Mouse (Mus musculus) heart, embryonic 12.5 days (tissue): Measurements from ENCODE around the gene Tspan9. TPM values are rescaled to one million over a fixed set of nuclear protein-coding genes. Genes with fewer than 3 reads are reported as not detected.

Experiments
- ATAC-seq: fragments of 200-750 bp; cut with Nextera tagmentation; 2 replicates; pipeline ENCODE4 v1.8.0; 2017; ENCODE audit warnings: moderate TSS enrichment, moderate library complexity; ENCODE audit not compliant: insufficient number of reproducible peaks, low FRiP score
- H3K27ac ChIP-seq: fragments of 300-500 bp; sonication (generic); 2 replicates; pipeline ENCODE4 v1.5.1; 2016; ENCODE audit warnings: mild to moderate bottlenecking, moderate library complexity; ENCODE audit not compliant: poor library complexity, severe bottlenecking
- H3K27me3 ChIP-seq: fragments of 300-500 bp; sonication (generic); replicated peaks from 2 replicates; pipeline ENCODE4 v1.6.1; 2016; ENCODE audit warnings: mild to moderate bottlenecking, moderate library complexity
- H3K36me3 ChIP-seq: fragments of 300-500 bp; sonication (generic); 2 replicates; pipeline ENCODE4 v1.6.1; 2016; ENCODE audit warnings: mild to moderate bottlenecking, moderate library complexity
- H3K4me1 ChIP-seq: fragments of 300-500 bp; sonication (generic); replicated peaks from 2 replicates; pipeline ENCODE4 v1.6.1; 2016; ENCODE audit warnings: mild to moderate bottlenecking
- H3K4me2 ChIP-seq: fragments of 300-500 bp; sonication (generic); 2 replicates; pipeline ENCODE4 v1.6.1; 2016; ENCODE audit warnings: mild to moderate bottlenecking, moderate library complexity
- H3K4me3 ChIP-seq: fragments of 300-500 bp; sonication (generic); 2 replicates; pipeline ENCODE4 v1.5.1; 2016; ENCODE audit warnings: mild to moderate bottlenecking
- H3K9ac ChIP-seq: fragments of 300-500 bp; sonication (generic); 2 replicates; pipeline ENCODE4 v1.6.1; 2016; ENCODE audit warnings: mild to moderate bottlenecking, moderate library complexity
- H3K9me3 ChIP-seq: fragments of 300-500 bp; sonication (generic); replicated peaks from 2 replicates; pipeline ENCODE4 v1.6.1; 2016; ENCODE audit warnings: mild to moderate bottlenecking, moderate library complexity
- WGBS: fragments of 180-500 bp; shearing (Covaris S2); methylation state at CpG from one replicate; pipeline ENCODE4 v1.1.7; 2016; 5-methylcytosine and 5-hydroxymethylcytosine counted together
- polyA plus RNA-seq: library from polyadenylated mRNA; unstranded; fragments of >200 nt; fragmentation: Nextera tagmentation; extraction: Ambion mirVana; gene quantifications from 2 replicates; pipeline ENCODE4 v1.2.1, GENCODE M21; 2016

The Tspan9 gene
- polyA plus RNA-seq, 1 experiment from 2014 or later = 172 TPM

DNA sequence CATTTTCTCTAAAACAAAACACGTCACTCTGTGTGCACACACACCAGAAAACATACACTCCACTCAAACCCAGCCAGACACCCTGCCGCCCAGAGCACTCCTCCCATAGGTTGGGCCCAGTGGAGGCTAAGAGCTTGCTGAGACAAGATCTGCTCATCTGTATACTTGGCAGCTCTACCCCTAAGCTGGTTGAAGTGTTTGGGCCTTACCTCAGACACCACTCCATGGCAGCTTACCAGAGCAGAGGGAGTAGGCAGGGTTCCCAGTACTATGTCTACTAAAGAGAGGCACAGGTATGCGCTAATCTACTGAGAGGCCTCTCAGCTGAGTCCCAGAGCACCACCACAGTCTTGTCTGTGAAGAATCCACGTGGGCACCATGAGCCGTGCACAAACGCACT is 10.8 kb downstream of the Tspan9 start:
- H3K4me1 ChIP-seq = peaks cover 71% of the 10 kb centered on the region
- H3K27me3 ChIP-seq = no peaks in the 10 kb centered on the region
- WGBS = 80% methylated on average over 6 of the region's 6 CpGs
- ATAC-seq = no peak
- peaks cover 11% of the 10 kb centered on the region; the same call in 1 of the 2 replicates for H3K36me3 ChIP-seq
- H3K4me3 ChIP-seq = no peak overlapping the region
- H3K9me3 ChIP-seq = no peaks in the 10 kb centered on the region
- H3K4me2 ChIP-seq = no peak overlapping the region
- H3K9ac ChIP-seq = no peak overlapping the region
- peak overlapping the region; percentile 39; the same call in 1 of the 2 replicates for H3K27ac ChIP-seq

DNA sequence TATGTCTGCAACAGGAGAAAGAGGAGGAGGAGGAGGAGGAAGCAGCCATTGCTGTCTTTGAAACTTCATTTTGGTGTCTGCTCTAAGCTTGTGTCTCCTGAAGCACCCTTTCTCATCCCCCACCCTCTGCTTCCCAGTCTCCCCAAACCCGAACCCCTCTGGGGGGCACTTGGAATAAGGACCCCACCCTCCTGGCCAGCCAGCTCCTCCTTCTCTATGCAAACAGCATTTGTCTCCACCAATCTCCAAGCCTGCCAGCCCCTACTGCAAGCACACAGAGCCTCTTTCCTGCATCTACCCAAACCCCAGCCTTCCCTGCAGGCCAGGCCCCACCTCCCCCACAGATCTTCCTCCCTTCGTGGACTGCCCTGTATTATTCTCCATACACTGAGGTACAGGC is 12.0 kb downstream of the Tspan9 start:
- H3K27me3 ChIP-seq = no peaks in the 10 kb centered on the region
- peaks cover 16% of the 10 kb centered on the region for H3K36me3 ChIP-seq
- no peak overlapping the region for H3K4me2 ChIP-seq
- no peaks in the 10 kb centered on the region for H3K9me3 ChIP-seq
- H3K9ac ChIP-seq = no peak overlapping the region
- no peak overlapping the region for H3K27ac ChIP-seq
- peaks cover 75% of the 10 kb centered on the region for H3K4me1 ChIP-seq
- no peak overlapping the region for H3K4me3 ChIP-seq
- ATAC-seq = no peak
- WGBS = 50% methylated on average over 2 of the region's 2 CpGs

DNA sequence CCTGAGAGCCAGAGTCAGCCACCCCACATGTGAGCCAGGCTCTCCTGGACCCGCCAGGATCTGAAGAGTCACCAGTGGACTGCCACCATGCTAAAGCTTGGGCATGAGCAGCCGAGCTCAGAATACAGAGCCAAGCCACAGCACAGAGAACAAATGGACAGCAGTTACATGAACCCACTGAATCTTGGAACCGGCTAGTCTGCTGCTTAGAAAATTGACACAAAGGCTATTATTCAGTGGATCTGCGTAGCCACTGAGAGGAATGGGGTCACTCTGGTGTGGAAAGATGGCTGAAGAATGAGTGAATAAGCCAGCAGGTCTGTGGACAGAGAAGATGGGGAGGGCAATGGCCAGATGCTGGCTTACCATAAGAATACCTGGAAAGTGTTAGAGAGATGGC is 12.7 kb downstream of the Tspan9 start:
- peaks cover 70% of the 10 kb centered on the region for H3K4me1 ChIP-seq
- H3K27me3 ChIP-seq = no peaks in the 10 kb centered on the region
- WGBS = 88% methylated on average over 4 of the region's 4 CpGs
- peaks cover 19% of the 10 kb centered on the region for H3K36me3 ChIP-seq
- H3K4me2 ChIP-seq = no peak overlapping the region
- H3K4me3 ChIP-seq = no peak overlapping the region
- no peak overlapping the region for H3K27ac ChIP-seq
- no peak for ATAC-seq
- no peak overlapping the region for H3K9ac ChIP-seq
- H3K9me3 ChIP-seq = no peaks in the 10 kb centered on the region

DNA sequence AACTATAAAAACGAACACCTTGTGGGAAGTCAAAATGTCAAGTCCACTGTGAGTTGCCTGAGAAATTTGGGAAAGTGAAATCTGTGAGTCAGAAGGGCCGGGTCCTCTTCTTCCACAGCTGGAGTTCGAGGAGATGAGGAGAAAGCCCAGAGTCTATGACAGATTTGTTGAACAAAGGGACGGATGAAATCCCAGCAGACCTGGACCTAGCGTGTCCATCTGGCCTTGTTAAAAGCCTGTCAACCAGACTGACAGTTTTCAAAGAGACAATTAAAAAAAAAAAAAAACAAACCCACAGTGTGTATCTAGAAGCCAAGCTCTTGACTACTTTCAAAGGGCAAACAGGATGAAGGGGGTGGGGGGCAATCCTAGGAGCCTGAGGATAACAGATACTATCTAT is 14.0 kb downstream of the Tspan9 start:
- H3K4me1 ChIP-seq = peaks cover 72% of the 10 kb centered on the region
- no peak for ATAC-seq
- no peaks in the 10 kb centered on the region for H3K27me3 ChIP-seq
- 45% methylated on average over 5 of the region's 5 CpGs for WGBS
- no peak overlapping the region for H3K9ac ChIP-seq
- no peak overlapping the region for H3K4me2 ChIP-seq
- no peak overlapping the region for H3K4me3 ChIP-seq
- no peaks in the 10 kb centered on the region for H3K9me3 ChIP-seq
- no peak overlapping the region for H3K27ac ChIP-seq
- peaks cover 19% of the 10 kb centered on the region for H3K36me3 ChIP-seq

DNA sequence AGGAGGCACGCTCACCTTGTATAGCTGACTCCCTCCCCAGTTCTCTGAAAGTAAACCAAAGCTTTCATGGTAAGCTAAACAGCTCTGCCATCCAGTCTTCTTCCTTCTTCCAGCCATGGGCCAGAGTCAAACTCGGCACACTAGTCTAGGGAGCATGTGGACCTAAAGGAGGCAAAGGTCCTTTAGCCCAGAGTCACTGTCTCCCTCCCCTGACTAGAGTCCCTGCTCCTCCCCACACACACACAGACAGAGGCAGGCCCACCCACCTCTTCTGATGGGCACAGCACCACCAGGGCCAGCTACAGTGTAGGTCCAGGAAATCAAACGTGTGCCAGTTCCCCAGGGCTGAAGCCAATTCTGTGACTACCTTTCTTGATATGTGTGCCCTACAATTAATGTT is 16.1 kb downstream of the Tspan9 start:
- Histone ChIP-seq H3K27me3 (no peaks in the 10 kb centered on the region), H3K4me3 (no peak overlapping the region), H3K9ac (no peak overlapping the region), H3K4me2 (no peak overlapping the region), H3K36me3 (peaks cover 19% of the 10 kb centered on the region), H3K4me1 (peaks cover 75% of the 10 kb centered on the region), H3K27ac (peak overlapping the region; percentile 44; the same call in 1 of the 2 replicates), H3K9me3 (no peaks in the 10 kb centered on the region)
- no peak for ATAC-seq
- 79% methylated on average over 3 of the region's 3 CpGs for WGBS

DNA sequence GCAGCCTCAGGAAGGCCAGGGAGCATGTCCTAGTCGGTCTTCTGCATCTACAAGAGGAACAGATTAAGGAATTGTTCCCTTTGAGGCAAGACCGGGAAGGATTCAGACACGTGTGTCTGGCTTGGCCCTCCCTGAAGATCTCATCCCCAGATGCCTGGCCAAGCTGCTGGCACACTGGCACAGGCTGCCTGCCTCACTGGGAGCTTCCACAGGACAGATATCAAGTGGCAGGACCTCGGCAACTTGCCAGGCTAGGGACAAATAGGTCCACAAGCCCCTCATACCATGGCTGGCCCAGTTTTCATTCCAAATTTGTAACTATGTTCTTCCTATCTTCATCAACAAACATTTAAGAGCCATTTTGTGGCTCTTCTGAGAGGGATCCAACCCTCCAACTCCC is 16.5 kb downstream of the Tspan9 start:
- Histone ChIP-seq H3K4me1 (peaks cover 78% of the 10 kb centered on the region), H3K4me2 (no peak overlapping the region), H3K36me3 (peaks cover 19% of the 10 kb centered on the region), H3K9me3 (no peaks in the 10 kb centered on the region), H3K9ac (no peak overlapping the region), H3K27me3 (no peaks in the 10 kb centered on the region), H3K4me3 (no peak overlapping the region), H3K27ac (peak overlapping the region; percentile 44)
- WGBS = 66% methylated on average over 4 of the region's 4 CpGs
- ATAC-seq = no peak

DNA sequence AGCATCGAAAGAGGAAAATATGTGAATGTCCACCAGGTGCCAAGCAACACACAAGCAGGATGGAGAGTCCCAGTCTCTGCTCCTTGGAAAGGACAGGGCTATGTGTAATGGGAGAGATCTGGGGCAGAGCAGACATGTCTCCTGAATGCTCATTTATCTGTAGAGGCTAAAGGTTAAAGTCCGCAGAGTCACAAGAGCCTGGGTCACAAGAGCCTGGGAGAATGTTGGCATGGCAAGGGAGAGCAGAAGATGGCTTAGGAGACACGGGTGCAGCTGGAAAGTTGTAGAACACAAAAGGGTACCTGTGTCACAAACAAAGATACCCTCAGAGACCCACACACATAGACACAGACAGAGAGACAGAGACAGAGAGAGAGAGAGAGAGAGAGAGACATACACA is 17.9 kb downstream of the Tspan9 start:
- no peak overlapping the region for H3K4me3 ChIP-seq
- peaks cover 80% of the 10 kb centered on the region for H3K4me1 ChIP-seq
- ATAC-seq = no peak

DNA sequence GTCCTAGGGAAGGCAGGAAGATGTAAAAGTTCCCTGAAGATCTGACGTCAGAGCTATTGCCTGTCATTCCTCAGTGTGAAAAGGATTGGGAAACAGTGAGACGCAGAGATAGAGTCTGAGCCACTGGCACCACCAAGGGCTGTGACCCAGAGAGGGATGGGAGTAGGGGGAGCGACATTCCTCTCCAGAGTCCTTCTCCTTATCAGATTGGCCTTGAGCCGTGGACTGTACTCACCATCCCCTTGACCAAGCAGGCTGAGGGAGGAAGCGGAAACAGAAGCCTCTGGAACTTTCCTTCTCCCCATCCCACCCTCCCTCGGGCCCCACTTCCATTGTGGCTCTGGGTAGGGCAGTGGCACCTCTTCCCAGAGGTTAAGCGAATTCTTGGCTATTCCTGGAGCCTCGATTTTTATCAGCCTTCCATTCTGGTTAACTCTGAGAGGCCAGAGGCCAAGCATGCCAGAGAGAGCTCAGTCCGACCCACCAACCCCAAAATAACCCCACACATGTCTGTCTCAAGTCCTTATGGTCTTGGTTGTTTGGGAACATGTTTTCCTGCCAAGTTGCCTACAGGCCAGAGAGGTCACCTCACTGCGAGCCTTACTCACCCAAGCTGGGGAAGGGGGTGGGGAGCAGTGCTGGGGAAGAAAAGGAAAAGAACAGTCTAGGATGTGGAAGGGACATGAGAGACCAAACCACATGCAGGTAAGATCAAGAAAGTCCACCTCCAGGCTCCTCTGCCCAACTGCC is 19.0 kb downstream of the Tspan9 start:
- Histone ChIP-seq H3K9ac (peak overlapping the region; percentile 4; the same call in 1 of the 2 replicates), H3K27me3 (no peaks in the 10 kb centered on the region), H3K36me3 (peaks cover 23% of the 10 kb centered on the region), H3K9me3 (no peaks in the 10 kb centered on the region), H3K4me2 (peak overlapping the region; percentile 41), H3K27ac (peak overlapping the region; percentile 93), H3K4me1 (peaks cover 84% of the 10 kb centered on the region), H3K4me3 (no peak overlapping the region)
- peak; percentile 85 for ATAC-seq
- WGBS = 6% methylated on average over 10 of the region's 10 CpGs

More for the DNA sequence above, 17.9 kb downstream of the Tspan9 start:
- H3K36me3 ChIP-seq = peaks cover 19% of the 10 kb centered on the region
- H3K9ac ChIP-seq = no peak overlapping the region
- H3K27ac ChIP-seq = peak overlapping the region; percentile 93
- no peak overlapping the region for H3K4me2 ChIP-seq
- no peaks in the 10 kb centered on the region for H3K27me3 ChIP-seq
- WGBS = 63% methylated on average over 3 of the region's 3 CpGs
- no peaks in the 10 kb centered on the region for H3K9me3 ChIP-seq

DNA sequence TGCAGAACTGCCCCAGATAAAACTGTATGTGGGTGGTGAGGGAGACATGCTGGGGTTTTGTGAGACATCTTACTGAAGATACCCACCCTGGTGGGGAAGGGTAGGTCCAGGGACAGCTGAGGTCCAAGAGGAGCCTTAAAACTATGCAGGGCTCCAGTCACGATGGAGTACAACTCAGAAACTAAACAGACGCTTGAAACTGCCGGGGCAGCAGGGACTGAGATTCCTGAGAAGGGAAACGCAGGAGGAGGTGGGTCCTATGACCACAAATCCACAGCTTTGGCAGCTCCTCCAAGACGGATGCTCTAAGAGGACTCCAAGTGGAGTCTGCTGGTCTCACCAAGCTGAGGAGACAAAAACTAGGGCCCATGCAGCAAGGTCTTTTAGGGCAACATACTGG is 21.3 kb downstream of the Tspan9 start:
- peak overlapping the region; percentile 14; the same call in 1 of the 2 replicates for H3K4me2 ChIP-seq
- no peak for ATAC-seq
- 0 out of 2 replicates have a peak overlapping the region, but pooled peaks have one; percentile 29 for H3K9ac ChIP-seq
- H3K9me3 ChIP-seq = no peaks in the 10 kb centered on the region
- H3K27ac ChIP-seq = peak overlapping the region; percentile 66
- 17% methylated on average over 5 of the region's 5 CpGs for WGBS
- H3K4me1 ChIP-seq = peaks cover 78% of the 10 kb centered on the region
- no peak overlapping the region for H3K4me3 ChIP-seq
- peaks cover 13% of the 10 kb centered on the region for H3K36me3 ChIP-seq
- H3K27me3 ChIP-seq = no peaks in the 10 kb centered on the region

DNA sequence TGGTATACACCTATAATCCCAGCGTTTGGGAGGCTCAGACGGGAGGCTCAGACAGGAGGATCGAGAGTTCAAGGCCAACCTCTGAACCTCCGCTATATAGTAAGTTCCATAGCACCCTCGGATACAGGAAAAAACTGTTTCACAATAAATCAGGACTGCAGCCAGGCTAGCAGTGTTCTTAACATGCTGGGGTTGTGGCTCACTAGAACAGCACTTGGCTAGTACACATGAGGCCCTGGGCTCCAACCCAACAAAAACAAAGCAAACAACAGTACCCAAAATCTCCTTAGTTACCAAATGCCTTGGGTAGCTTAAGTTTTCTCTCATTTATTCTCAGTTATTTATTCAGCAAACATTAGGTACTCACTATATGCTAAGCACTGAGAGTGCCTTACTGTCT is 21.7 kb downstream of the Tspan9 start:
- WGBS = 82% methylated on average over 5 of the region's 5 CpGs
- H3K4me1 ChIP-seq = peaks cover 80% of the 10 kb centered on the region
- no peak overlapping the region for H3K4me2 ChIP-seq
- no peak for ATAC-seq
- no peak overlapping the region for H3K9ac ChIP-seq
- no peak overlapping the region for H3K4me3 ChIP-seq
- H3K27me3 ChIP-seq = no peaks in the 10 kb centered on the region
- H3K27ac ChIP-seq = peak overlapping the region; percentile 66; the same call in 1 of the 2 replicates
- H3K36me3 ChIP-seq = peaks cover 9% of the 10 kb centered on the region
- H3K9me3 ChIP-seq = no peaks in the 10 kb centered on the region

DNA sequence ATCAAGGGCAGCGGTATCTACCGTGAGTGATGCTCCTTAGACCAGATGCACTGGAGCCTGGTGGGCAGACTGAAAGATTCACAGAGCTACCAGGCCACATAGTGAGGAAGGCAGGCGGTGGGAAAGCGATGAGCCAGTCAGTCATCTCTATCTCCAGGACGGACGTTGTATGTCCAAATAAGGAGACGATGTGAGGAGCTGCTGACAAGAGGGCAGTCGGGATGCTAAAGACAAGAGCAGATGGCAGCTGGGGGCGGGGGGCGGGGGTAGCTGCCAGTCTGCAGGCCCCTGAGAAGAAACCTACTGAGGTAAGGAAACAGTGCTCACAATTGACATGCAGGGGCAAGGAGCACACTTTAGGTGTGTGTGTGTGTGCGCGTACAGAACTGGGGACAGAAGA is 22.6 kb downstream of the Tspan9 start:
- Histone ChIP-seq H3K9ac (peak overlapping the region; percentile 38; the same call in 1 of the 2 replicates), H3K27me3 (no peaks in the 10 kb centered on the region), H3K36me3 (peaks cover 5% of the 10 kb centered on the region), H3K4me3 (no peak overlapping the region), H3K9me3 (no peaks in the 10 kb centered on the region), H3K4me2 (peak overlapping the region; percentile 28; the same call in 1 of the 2 replicates), H3K4me1 (peaks cover 86% of the 10 kb centered on the region), H3K27ac (peak overlapping the region; percentile 14)
- no peak for ATAC-seq
- WGBS = 32% methylated on average over 12 of the region's 12 CpGs
